Comparison of ENCODE assay signal across 17 mouse cellular contexts in genomic region chr16:9106211-9106610, GRCm38 (mm10).
"Had no signal": no experiment of that assay in that cellular context is flagged by ENCODE, and none has a peak within 500 bp of the region (broad histone marks: within the 10 kb centered on the region; RNA-seq: fewer than 3 reads in every experiment).

No protein-coding gene starts in this region.

- H3K36me3 ChIP-seq: neural tube, embryonic 12.5 days; neural tube, embryonic 13.5 days; neural tube, embryonic 15.5 days; stomach, embryonic 15.5 days had no signal

- H3K9ac ChIP-seq: neural tube, embryonic 12.5 days; neural tube, embryonic 13.5 days; neural tube, embryonic 15.5 days; stomach, embryonic 15.5 days had no signal

- H3K9me3 ChIP-seq: neural tube, embryonic 12.5 days; neural tube, embryonic 15.5 days; stomach, embryonic 15.5 days had no signal

- H3K4me2 ChIP-seq: neural tube, embryonic 12.5 days; neural tube, embryonic 13.5 days; neural tube, embryonic 15.5 days; stomach, embryonic 15.5 days had no signal

- H3K4me3 ChIP-seq: neural tube, embryonic 12.5 days; neural tube, embryonic 13.5 days; neural tube, embryonic 15.5 days; stomach, embryonic 15.5 days had no signal

- H3K4me1 ChIP-seq: neural tube, embryonic 12.5 days; neural tube, embryonic 13.5 days; neural tube, embryonic 15.5 days; stomach, embryonic 15.5 days had no signal

- H3K27ac ChIP-seq: neural tube, embryonic 12.5 days; neural tube, embryonic 13.5 days; neural tube, embryonic 15.5 days; stomach, embryonic 15.5 days; stomach, postnatal 0 days had no signal

- H3K27me3 ChIP-seq: neural tube, embryonic 12.5 days; neural tube, embryonic 13.5 days; neural tube, embryonic 15.5 days; stomach, embryonic 15.5 days had no signal

- DNase-seq: retina, postnatal 1 day; right cerebral cortex, adult 18-20 months; right cerebral cortex, postnatal 14 days; right cerebral cortex, postnatal 25 days; right cerebral cortex, postnatal 4 days; spleen, adult 18-20 months; thymus, adult 18-20 months; thymus, adult 2 months; thymus, postnatal 14 days; thymus, postnatal 25 days; thymus, postnatal 36 days; thymus, postnatal 4 days had no signal
